Mouse (Mus musculus): ENCODE measurements at regions not wholly inside any gene's neighbourhood (a gene's known extent, or its start where the extent isn't known, plus 50 kb on each side); places are given as distances from the start of the nearest gene placed in this dataset.

GRCm38 (mm10) chr13:99765965-99766364 lies 134.9 kb downstream of the Cartpt start:
- DNase-seq (ENCODE audit: low spot score): no peak
- H3K36me3 ChIP-seq: no peaks in the 10 kb centered on the region
- no peak overlapping the region for H3K4me3 ChIP-seq
- H3K27ac ChIP-seq: no peak overlapping the region; the same call in 1 of the 2 replicates
- H3K9me3 ChIP-seq: no peaks in the 10 kb centered on the region
- WGBS: 62% methylated on average over 5 of the region's 5 CpGs
- no peaks in the 10 kb centered on the region for H3K27me3 ChIP-seq (ENCODE audit: insufficient read depth, poor library complexity, severe bottlenecking)
- peaks cover 13% of the 10 kb centered on the region for H3K4me1 ChIP-seq (replicated peaks)

DNA sequence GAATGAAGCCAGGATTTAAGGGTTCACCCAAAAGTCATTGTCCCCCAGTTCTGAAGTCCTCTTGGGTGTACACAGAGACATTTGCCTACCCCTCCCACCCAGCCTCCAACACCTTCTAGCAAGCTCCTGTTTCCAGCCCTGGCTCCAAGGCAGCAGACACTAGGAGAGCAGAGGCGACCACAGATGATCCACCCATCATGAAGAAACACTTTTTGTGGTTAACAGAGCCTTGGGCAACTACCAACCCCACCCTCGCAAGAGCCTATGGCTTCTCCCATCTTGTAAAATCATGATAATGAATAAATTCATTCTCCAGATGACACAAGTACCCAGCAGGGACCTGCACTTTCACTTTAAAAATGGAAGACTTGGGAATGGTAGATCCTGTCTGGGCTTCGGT lies 136.1 kb downstream of the Cartpt start:
- DNase-seq (ENCODE audit: low spot score): no peak
- Histone ChIP-seq H3K27ac (no peak overlapping the region; the same call in 1 of the 2 replicates), H3K36me3 (no peaks in the 10 kb centered on the region), H3K4me1 (replicated peaks) (peaks cover 13% of the 10 kb centered on the region), H3K27me3 (ENCODE audit: insufficient read depth, poor library complexity, severe bottlenecking) (no peaks in the 10 kb centered on the region), H3K4me3 (no peak overlapping the region), H3K9me3 (no peaks in the 10 kb centered on the region)
- 89% methylated on average over 3 of the region's 3 CpGs for WGBS

DNA sequence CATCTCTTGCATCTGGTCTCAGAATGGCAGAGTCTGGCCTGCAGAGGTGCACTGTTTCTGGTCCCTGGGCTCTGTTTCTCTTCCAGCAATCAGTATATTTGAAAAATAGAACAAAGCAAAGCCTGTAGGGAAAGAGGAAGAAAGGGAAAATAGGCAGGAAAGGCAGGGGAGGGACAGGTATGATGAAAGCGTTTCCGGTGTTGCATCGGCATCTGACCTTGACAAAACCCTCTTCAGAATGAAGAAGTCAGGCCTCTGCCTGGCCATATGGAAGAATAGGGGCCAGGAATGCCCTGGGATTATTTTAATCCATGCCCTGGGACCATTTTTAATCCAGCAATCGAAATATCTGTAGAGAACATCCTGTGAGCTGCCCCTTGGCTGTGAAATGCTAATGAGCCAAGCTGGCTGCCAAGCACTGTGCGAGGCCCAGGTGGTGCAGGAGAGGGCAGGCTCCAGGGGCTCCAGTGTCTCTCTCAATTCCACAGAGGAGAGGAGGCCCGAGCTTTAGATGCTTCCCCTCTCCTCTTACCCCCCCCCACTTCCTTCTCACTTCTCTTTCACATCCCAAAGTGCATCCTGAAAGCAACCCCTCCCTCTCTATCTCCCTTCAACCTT lies 136.7 kb downstream of the Cartpt start:
- no peaks in the 10 kb centered on the region for H3K9me3 ChIP-seq

GRCm38 (mm10) chr13:99761843-99762242 lies 139.0 kb downstream of the Cartpt start:
- Histone ChIP-seq H3K9me3 (no peaks in the 10 kb centered on the region), H3K36me3 (no peaks in the 10 kb centered on the region), H3K27me3 (ENCODE audit: insufficient read depth, poor library complexity, severe bottlenecking) (no peaks in the 10 kb centered on the region), H3K4me3 (no peak overlapping the region), H3K27ac (no peak overlapping the region), H3K4me1 (replicated peaks) (peaks cover 13% of the 10 kb centered on the region)
- 77% methylated on average over 9 of the region's 9 CpGs for WGBS
- no peak for DNase-seq (ENCODE audit: low spot score)

More for the DNA sequence above, 136.7 kb downstream of the Cartpt start:
- WGBS: 68% methylated on average over 6 of the region's 6 CpGs
- peaks cover 13% of the 10 kb centered on the region for H3K4me1 ChIP-seq (replicated peaks)
- no peaks in the 10 kb centered on the region for H3K27me3 ChIP-seq (ENCODE audit: insufficient read depth, poor library complexity, severe bottlenecking)
- H3K4me3 ChIP-seq: no peak overlapping the region
- peak overlapping the region; percentile 50 for H3K27ac ChIP-seq
- no peak for DNase-seq (ENCODE audit: low spot score)
- no peaks in the 10 kb centered on the region for H3K36me3 ChIP-seq

GRCm38 (mm10) chr13:99761423-99761822 lies 139.5 kb downstream of the Cartpt start:
- no peak overlapping the region for H3K27ac ChIP-seq
- peaks cover 13% of the 10 kb centered on the region for H3K4me1 ChIP-seq (replicated peaks)
- no peak for DNase-seq (ENCODE audit: low spot score)
- H3K27me3 ChIP-seq (ENCODE audit: insufficient read depth, poor library complexity, severe bottlenecking): no peaks in the 10 kb centered on the region
- no peak overlapping the region for H3K4me3 ChIP-seq
- H3K36me3 ChIP-seq: no peaks in the 10 kb centered on the region
- no peaks in the 10 kb centered on the region for H3K9me3 ChIP-seq
- 73% methylated on average over 4 of the region's 4 CpGs for WGBS

DNA sequence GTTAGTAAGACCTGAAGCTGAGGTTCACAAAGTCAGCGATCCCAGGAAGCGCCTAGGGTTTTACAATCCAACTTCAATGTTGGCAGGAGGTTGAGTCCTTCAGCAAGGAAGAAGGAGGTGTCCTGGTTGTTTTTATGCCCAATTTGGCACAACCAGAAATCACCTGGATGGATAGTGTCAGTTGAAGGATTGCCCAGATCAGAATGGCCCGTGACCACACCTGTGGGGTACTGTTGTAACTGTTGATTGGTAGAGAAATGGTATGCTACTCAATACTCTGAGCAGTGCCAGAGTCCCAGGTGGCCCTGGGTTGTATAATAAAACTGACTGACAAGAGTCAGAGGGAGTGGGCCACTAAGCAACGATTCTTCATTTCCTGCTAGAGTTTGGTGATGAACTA lies 140.2 kb downstream of the Cartpt start:
- no peaks in the 10 kb centered on the region for H3K9me3 ChIP-seq
- peaks cover 13% of the 10 kb centered on the region for H3K4me1 ChIP-seq (replicated peaks)
- DNase-seq (ENCODE audit: low spot score): no peak
- H3K27me3 ChIP-seq (ENCODE audit: insufficient read depth, poor library complexity, severe bottlenecking): no peaks in the 10 kb centered on the region
- WGBS: 82% methylated on average over 4 of the region's 4 CpGs
- no peak overlapping the region for H3K27ac ChIP-seq
- no peak overlapping the region for H3K4me3 ChIP-seq
- H3K36me3 ChIP-seq: no peaks in the 10 kb centered on the region

GRCm38 (mm10) chr13:99759256-99760044 lies 141.4 kb downstream of the Cartpt start:
- 87% methylated on average over 10 of the region's 10 CpGs for WGBS
- Histone ChIP-seq H3K36me3 (no peaks in the 10 kb centered on the region), H3K4me1 (replicated peaks) (peaks cover 9% of the 10 kb centered on the region), H3K27ac (no peak overlapping the region), H3K9me3 (no peaks in the 10 kb centered on the region), H3K4me3 (no peak overlapping the region), H3K27me3 (ENCODE audit: insufficient read depth, poor library complexity, severe bottlenecking) (no peaks in the 10 kb centered on the region)
- DNase-seq (ENCODE audit: low spot score): no peak

DNA sequence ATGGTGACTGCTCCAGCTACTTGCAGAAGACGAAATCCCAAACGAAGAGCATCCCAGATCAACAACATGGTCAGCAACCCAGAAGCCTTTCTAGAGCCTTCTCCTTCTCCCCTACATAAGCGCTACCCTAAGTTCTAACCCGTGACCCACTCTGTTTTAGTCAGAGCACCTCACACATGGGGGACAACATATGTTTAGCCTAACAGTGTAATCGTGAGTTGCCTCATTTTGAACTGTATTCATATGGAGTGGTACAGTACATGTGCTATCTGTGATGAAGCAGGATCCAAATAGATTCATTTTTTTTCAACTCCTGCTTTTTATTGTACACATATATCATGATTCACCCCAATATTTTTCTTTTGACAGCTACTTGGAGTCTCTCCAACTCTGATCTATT lies 146.2 kb downstream of the Cartpt start:
- 88% methylated on average over 5 of the region's 5 CpGs for WGBS
- H3K9me3 ChIP-seq: no peaks in the 10 kb centered on the region
- no peak overlapping the region for H3K4me3 ChIP-seq
- no peaks in the 10 kb centered on the region for H3K36me3 ChIP-seq
- DNase-seq (ENCODE audit: low spot score): no peak
- H3K27me3 ChIP-seq (ENCODE audit: insufficient read depth, poor library complexity, severe bottlenecking): no peaks in the 10 kb centered on the region
- no peak overlapping the region for H3K27ac ChIP-seq
- H3K4me1 ChIP-seq (replicated peaks): 0 out of 2 replicates have a peak, but pooled peaks cover 3% of the 10 kb centered on the region

DNA sequence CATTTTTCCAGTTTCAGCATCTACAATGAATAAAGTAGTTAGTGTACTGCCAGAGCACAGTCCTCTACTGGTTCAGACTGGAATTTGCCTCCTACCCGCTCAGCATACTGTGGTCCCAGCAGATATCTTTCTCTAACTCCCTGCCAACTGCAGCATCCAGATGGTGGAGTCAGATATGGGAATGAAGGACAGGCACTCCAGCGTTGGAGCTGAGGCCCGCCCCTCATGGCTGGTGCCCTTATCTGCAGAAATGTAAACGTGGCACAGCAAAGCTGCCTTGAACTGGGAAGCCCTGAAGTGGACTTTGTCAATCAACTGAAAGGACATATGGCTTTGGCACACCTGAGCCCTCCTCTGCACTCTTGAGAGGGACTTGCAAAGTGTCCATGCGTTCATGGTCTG lies 146.6 kb downstream of the Cartpt start:
- no peak overlapping the region for H3K27ac ChIP-seq
- H3K27me3 ChIP-seq (ENCODE audit: insufficient read depth, poor library complexity, severe bottlenecking): no peaks in the 10 kb centered on the region
- DNase-seq (ENCODE audit: low spot score): no peak
- H3K4me3 ChIP-seq: no peak overlapping the region
- H3K4me1 ChIP-seq (replicated peaks): 0 out of 2 replicates have a peak, but pooled peaks cover 3% of the 10 kb centered on the region
- 69% methylated on average over 5 of the region's 5 CpGs for WGBS
- H3K36me3 ChIP-seq: no peaks in the 10 kb centered on the region
- no peaks in the 10 kb centered on the region for H3K9me3 ChIP-seq

DNA sequence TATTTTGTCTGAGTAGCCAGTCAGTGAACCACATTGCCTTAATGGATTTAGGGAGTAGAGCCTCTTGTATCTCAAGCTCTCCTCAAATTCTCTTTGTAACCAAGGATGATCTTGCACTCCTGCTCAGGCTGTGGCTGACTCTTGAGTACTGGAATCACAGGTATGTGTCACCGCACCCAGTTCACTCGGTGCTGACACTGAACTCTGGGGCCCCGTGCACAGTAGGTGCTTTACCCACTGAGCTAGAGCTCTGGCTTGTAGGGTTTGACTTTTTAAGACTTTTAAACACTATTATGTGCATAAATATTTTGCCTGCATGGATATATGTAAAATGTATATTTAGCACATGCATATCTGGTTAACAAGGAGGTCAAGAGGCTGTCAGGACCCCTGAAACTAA lies 147.4 kb downstream of the Cartpt start:
- Histone ChIP-seq H3K4me1 (replicated peaks) (0 out of 2 replicates have a peak, but pooled peaks cover 3% of the 10 kb centered on the region), H3K9me3 (no peaks in the 10 kb centered on the region), H3K36me3 (no peaks in the 10 kb centered on the region), H3K4me3 (no peak overlapping the region), H3K27ac (no peak overlapping the region), H3K27me3 (ENCODE audit: insufficient read depth, poor library complexity, severe bottlenecking) (no peaks in the 10 kb centered on the region)
- DNase-seq (ENCODE audit: low spot score): no peak
- WGBS: 89% methylated on average over 3 of the region's 3 CpGs

DNA sequence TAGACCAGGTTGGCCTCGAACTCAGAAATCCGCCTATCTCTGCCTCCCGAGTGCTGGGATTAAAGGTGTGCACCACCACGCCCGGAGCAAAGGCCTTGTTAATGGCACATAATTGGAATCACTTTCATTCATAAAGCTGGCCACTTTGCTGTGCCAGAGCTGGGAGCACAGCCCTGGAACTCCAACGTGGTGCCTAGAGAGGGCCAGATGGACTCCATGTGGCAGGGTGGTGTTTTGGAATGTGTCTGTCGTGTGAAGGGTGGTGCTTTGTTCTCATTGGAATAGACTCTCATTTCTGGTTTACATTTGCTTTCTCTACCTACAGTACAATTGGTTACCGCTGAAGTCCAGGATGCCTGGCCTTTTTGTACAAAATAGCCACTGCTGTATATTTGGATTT lies 150.2 kb downstream of the Cartpt start:
- H3K9me3 ChIP-seq: no peaks in the 10 kb centered on the region
- no peaks in the 10 kb centered on the region for H3K27me3 ChIP-seq (ENCODE audit: insufficient read depth, poor library complexity, severe bottlenecking)
- 0 out of 2 replicates have a peak, but pooled peaks cover 3% of the 10 kb centered on the region for H3K4me1 ChIP-seq (replicated peaks)
- no peak overlapping the region for H3K27ac ChIP-seq
- H3K36me3 ChIP-seq: no peaks in the 10 kb centered on the region
- no peak for DNase-seq (ENCODE audit: low spot score)
- H3K4me3 ChIP-seq: no peak overlapping the region
- WGBS: 87% methylated on average over 8 of the region's 8 CpGs

- no peak for DNase-seq (ENCODE audit: low spot score)
- no peaks in the 10 kb centered on the region for H3K36me3 ChIP-seq
- no peaks in the 10 kb centered on the region for H3K9me3 ChIP-seq
- no peak overlapping the region for H3K4me3 ChIP-seq
- peaks cover 10% of the 10 kb centered on the region for H3K4me1 ChIP-seq (replicated peaks)
- H3K27ac ChIP-seq: no peak overlapping the region
- 79% methylated on average over 6 of the region's 6 CpGs for WGBS
- H3K27me3 ChIP-seq (ENCODE audit: insufficient read depth, poor library complexity, severe bottlenecking): no peaks in the 10 kb centered on the region
These were observed 151.5 kb downstream of the Cartpt start for GRCm38 (mm10) chr13:99749342-99749741.

DNA sequence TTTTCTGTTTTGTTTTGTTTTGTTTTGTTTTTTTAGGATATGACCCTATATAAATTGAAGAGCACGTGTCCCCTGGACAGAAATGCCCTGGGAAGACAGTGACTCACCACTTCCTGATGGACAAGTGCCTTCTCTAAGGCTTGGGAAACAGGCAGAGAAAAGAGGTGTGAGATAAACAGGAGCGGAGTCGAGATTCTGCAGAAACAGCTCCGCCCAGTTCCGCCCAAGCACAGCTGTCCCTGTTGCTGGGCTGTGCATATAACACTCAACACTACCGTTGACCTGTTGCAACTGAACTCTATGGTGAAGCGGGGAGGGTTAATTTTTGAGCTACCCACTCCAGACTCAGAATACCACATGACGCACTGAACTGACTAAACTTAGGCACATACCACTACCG lies 152.8 kb downstream of the Cartpt start:
- DNase-seq (ENCODE audit: low spot score): no peak
- Histone ChIP-seq H3K36me3 (no peaks in the 10 kb centered on the region), H3K9me3 (no peaks in the 10 kb centered on the region), H3K27ac (no peak overlapping the region), H3K27me3 (ENCODE audit: insufficient read depth, poor library complexity, severe bottlenecking) (no peaks in the 10 kb centered on the region), H3K4me1 (replicated peaks) (peaks cover 19% of the 10 kb centered on the region), H3K4me3 (no peak overlapping the region)
- 89% methylated on average over 9 of the region's 9 CpGs for WGBS

Measured in hindbrain, embryonic 10.5 days (tissue).